Comparison of ENCODE assay signal across 27 mouse cellular contexts in genomic region chr1:57259626-57260025, GRCm38 (mm10).
DNase-seq lines count a peak whose midpoint lies in the region; ATAC-seq lines count a peak whose summit lies in the region.
"Had no signal": no experiment of that assay in that cellular context is flagged by ENCODE, and none has a peak within 500 bp of the region (broad histone marks: within the 10 kb centered on the region; RNA-seq: fewer than 3 reads in every experiment).

No protein-coding gene starts in this region.

- H3K27me3 ChIP-seq in midbrain, embryonic 12.5 days, result peaks cover 4% of the 10 kb centered on the region; the same call in 1 of the 2 replicates
- no peaks in the 10 kb centered on the region for H3K27me3 ChIP-seq in midbrain, embryonic 15.5 days (replicated peaks)
- H3K27me3 ChIP-seq in neural tube, embryonic 13.5 days, result no peaks in the 10 kb centered on the region; the same call in 1 of the 2 replicates
- no peaks in the 10 kb centered on the region for H3K27me3 ChIP-seq in hindbrain, embryonic 13.5 days
- H3K27me3 ChIP-seq: embryonic facial prominence, embryonic 13.5 days; forebrain, embryonic 12.5 days; forebrain, embryonic 15.5 days; heart, embryonic 13.5 days; hindbrain, embryonic 15.5 days had no signal

- no peak overlapping the region for H3K4me2 ChIP-seq in midbrain, embryonic 12.5 days (replicated peaks)
- no peak overlapping the region for H3K4me2 ChIP-seq in midbrain, embryonic 15.5 days
- no peak overlapping the region for H3K4me2 ChIP-seq in neural tube, embryonic 13.5 days
- H3K4me2 ChIP-seq in hindbrain, embryonic 13.5 days, result no peak overlapping the region
- H3K4me2 ChIP-seq: embryonic facial prominence, embryonic 13.5 days; forebrain, embryonic 12.5 days; forebrain, embryonic 15.5 days; heart, embryonic 13.5 days; hindbrain, embryonic 15.5 days had no signal

- 64% methylated on average over 7 of the region's 7 CpGs for whole genome bisulfite sequencing in midbrain, embryonic 12.5 days
- WGBS in midbrain, embryonic 15.5 days, result 46% methylated on average over 7 of the region's 7 CpGs
- 25% methylated on average over 7 of the region's 7 CpGs for WGBS in large intestine, adult 2 months
- 30% methylated on average over 7 of the region's 7 CpGs for WGBS in neural tube, embryonic 13.5 days
- WGBS in hindbrain, embryonic 13.5 days, result 52% methylated on average over 7 of the region's 7 CpGs

- ATAC-seq in midbrain, embryonic 12.5 days (ENCODE audit: low FRiP score, low read depth), result peak; percentile 16; the same call in 1 of the 2 replicates
- ATAC-seq in midbrain, embryonic 15.5 days (replicated peaks), result no peak
- 0 out of 2 replicates have a peak, but pooled peaks have one; percentile 36 for ATAC-seq in neural tube, embryonic 13.5 days (ENCODE audit: low read depth)
- no peak; the same call in 1 of the 2 replicates for ATAC-seq in hindbrain, embryonic 13.5 days (ENCODE audit: low FRiP score)
- ATAC-seq: activated CD4-positive, CD25-positive, alpha-beta regulatory T cell, adult 4 months; forebrain, embryonic 15.5 days had no signal

- H3K9ac ChIP-seq in midbrain, embryonic 12.5 days (replicated peaks), result no peak overlapping the region
- H3K9ac ChIP-seq in midbrain, embryonic 15.5 days, result no peak overlapping the region
- H3K9ac ChIP-seq in neural tube, embryonic 13.5 days, result no peak overlapping the region
- H3K9ac ChIP-seq in hindbrain, embryonic 13.5 days, result no peak overlapping the region
- H3K9ac ChIP-seq: embryonic facial prominence, embryonic 13.5 days; forebrain, embryonic 12.5 days; forebrain, embryonic 15.5 days; heart, embryonic 13.5 days; hindbrain, embryonic 15.5 days had no signal

- H3K27ac ChIP-seq in midbrain, embryonic 12.5 days (replicated peaks), result no peak overlapping the region
- no peak overlapping the region for H3K27ac ChIP-seq in midbrain, embryonic 15.5 days
- no peak overlapping the region for H3K27ac ChIP-seq in neural tube, embryonic 13.5 days (replicated peaks)
- H3K27ac ChIP-seq in hindbrain, embryonic 13.5 days, result no peak overlapping the region
- H3K27ac ChIP-seq: embryonic facial prominence, embryonic 10.5 days; embryonic facial prominence, embryonic 13.5 days; forebrain, embryonic 12.5 days; forebrain, embryonic 15.5 days; heart, adult 2 months; heart, embryonic 10.5 days; heart, embryonic 13.5 days; hindbrain, embryonic 15.5 days had no signal

- no peaks in the 10 kb centered on the region for H3K36me3 ChIP-seq in midbrain, embryonic 12.5 days
- H3K36me3 ChIP-seq in midbrain, embryonic 15.5 days (replicated peaks), result no peaks in the 10 kb centered on the region
- no peaks in the 10 kb centered on the region for H3K36me3 ChIP-seq in neural tube, embryonic 13.5 days
- H3K36me3 ChIP-seq in hindbrain, embryonic 13.5 days, result no peaks in the 10 kb centered on the region
- H3K36me3 ChIP-seq: embryonic facial prominence, embryonic 10.5 days; embryonic facial prominence, embryonic 13.5 days; forebrain, embryonic 12.5 days; forebrain, embryonic 15.5 days; heart, embryonic 10.5 days; heart, embryonic 13.5 days; hindbrain, embryonic 15.5 days had no signal

- H3K4me1 ChIP-seq in midbrain, embryonic 12.5 days, result 0 out of 2 replicates have a peak, but pooled peaks cover 4% of the 10 kb centered on the region
- no peaks in the 10 kb centered on the region for H3K4me1 ChIP-seq in midbrain, embryonic 15.5 days
- H3K4me1 ChIP-seq in neural tube, embryonic 13.5 days (replicated peaks), result peaks cover 14% of the 10 kb centered on the region
- H3K4me1 ChIP-seq in hindbrain, embryonic 13.5 days (replicated peaks), result no peaks in the 10 kb centered on the region
- H3K4me1 ChIP-seq: embryonic facial prominence, embryonic 10.5 days; heart, embryonic 13.5 days; hindbrain, embryonic 15.5 days had no signal

- H3K4me3 ChIP-seq in midbrain, embryonic 12.5 days, result no peak overlapping the region
- no peak overlapping the region for H3K4me3 ChIP-seq in midbrain, embryonic 15.5 days
- no peak overlapping the region for H3K4me3 ChIP-seq in neural tube, embryonic 13.5 days
- H3K4me3 ChIP-seq in hindbrain, embryonic 13.5 days, result no peak overlapping the region
- H3K4me3 ChIP-seq: embryonic facial prominence, embryonic 10.5 days; embryonic facial prominence, embryonic 13.5 days; erythroblast, embryonic 14.5 days; forebrain, embryonic 12.5 days; forebrain, embryonic 15.5 days; heart, adult 2 months; heart, embryonic 10.5 days; heart, embryonic 13.5 days; hindbrain, embryonic 15.5 days had no signal

- no peaks in the 10 kb centered on the region for H3K9me3 ChIP-seq in midbrain, embryonic 12.5 days
- H3K9me3 ChIP-seq in midbrain, embryonic 15.5 days, result no peaks in the 10 kb centered on the region
- H3K9me3 ChIP-seq in neural tube, embryonic 13.5 days, result no peaks in the 10 kb centered on the region
- H3K9me3 ChIP-seq in hindbrain, embryonic 13.5 days, result no peaks in the 10 kb centered on the region
- H3K9me3 ChIP-seq: embryonic facial prominence, embryonic 10.5 days; embryonic facial prominence, embryonic 13.5 days; forebrain, embryonic 12.5 days; forebrain, embryonic 15.5 days; heart, embryonic 10.5 days; heart, embryonic 13.5 days; hindbrain, embryonic 15.5 days had no signal

- DNase-seq in embryo, embryonic 10.5 days (ENCODE audit: low spot score), result peak; percentile 39
- no peak for DNase-seq in embryo, embryonic 11 days
- DNase-seq in large intestine, adult 2 months (ENCODE audit: low read depth, low spot score), result peak; percentile 25
- DNase-seq in left cerebral cortex, adult 18-20 months (ENCODE audit: low spot score in 2 of 2), result no peak
- DNase-seq: adrenal gland, postnatal 10 days; adrenal gland, postnatal 36 days; cerebellum, adult 18-20 months; cerebellum, adult 9-10 months; cerebellum, postnatal 14 days; gastrocnemius, postnatal 10 days; gastrocnemius, postnatal 36 days; heart, adult 2 months; heart, postnatal 14 days; heart, postnatal 4 days had no signal

Comparison
In these comparisons a context has a peak if more than half of its experiments do, and no peak if none do; other contexts are left out.
1. DNase-seq: peak in embryo, embryonic 10.5 days (single experiment) and large intestine, adult 2 months (single experiment); none in embryo, embryonic 11 days (single experiment) and left cerebral cortex, adult 18-20 months (0 of 2).
2. ATAC-seq: peak in midbrain, embryonic 12.5 days (single experiment) and neural tube, embryonic 13.5 days (single experiment); none in midbrain, embryonic 15.5 days (single experiment) and hindbrain, embryonic 13.5 days (single experiment).